Mouse (Mus musculus): ENCODE measurements around the gene Naa16. TPM values are rescaled to one million over a fixed set of nuclear protein-coding genes. Genes with fewer than 3 reads are reported as not detected.

Naa16 gene
- polyA plus RNA-seq, 1 experiment from 2014 or later: 40.7 TPM

- H3K9me3 ChIP-seq (ENCODE audit: control insufficient read depth, low read length): no peaks in the 10 kb centered on the region
- no peak for DNase-seq (ENCODE audit: low spot score)
- no peak for ATAC-seq (replicated peaks; ENCODE audit: low FRiP score, low TSS enrichment, low read depth)
- WGBS: 51% methylated on average over 4 of the region's 4 CpGs
- no peaks in the 10 kb centered on the region for H3K4me1 ChIP-seq (replicated peaks; ENCODE audit: control insufficient read depth, insufficient read depth, low read length)
- no peak overlapping the region for H3K27ac ChIP-seq (ENCODE audit: low read depth)
- H3K4me3 ChIP-seq (ENCODE audit: low read depth, low read length): no peak overlapping the region
- H3K36me3 ChIP-seq (ENCODE audit: control insufficient read depth, insufficient read depth, low read length): no peaks in the 10 kb centered on the region
- H3K27me3 ChIP-seq (replicated peaks; ENCODE audit: control insufficient read depth, insufficient read depth, low read length): no peaks in the 10 kb centered on the region
- H3K9ac ChIP-seq (ENCODE audit: low read length): no peak overlapping the region
- H3K4me2 ChIP-seq (ENCODE audit: low read length): no peak overlapping the region
Measured at GRCm38 (mm10) chr14:79308364-79308763, 82.2 kb downstream of the Naa16 start.

- WGBS: 71% methylated on average over 5 of the region's 5 CpGs
- H3K4me1 ChIP-seq (replicated peaks; ENCODE audit: control insufficient read depth, insufficient read depth, low read length): no peaks in the 10 kb centered on the region
- H3K4me2 ChIP-seq (ENCODE audit: low read length): no peak overlapping the region
- no peaks in the 10 kb centered on the region for H3K27me3 ChIP-seq (replicated peaks; ENCODE audit: control insufficient read depth, insufficient read depth, low read length)
- H3K27ac ChIP-seq (ENCODE audit: low read depth): no peak overlapping the region
- H3K9me3 ChIP-seq (ENCODE audit: control insufficient read depth, low read length): no peaks in the 10 kb centered on the region
- no peak for DNase-seq (ENCODE audit: low spot score)
- H3K36me3 ChIP-seq (ENCODE audit: control insufficient read depth, insufficient read depth, low read length): no peaks in the 10 kb centered on the region
- ATAC-seq (replicated peaks; ENCODE audit: low FRiP score, low TSS enrichment, low read depth): no peak
- H3K4me3 ChIP-seq (ENCODE audit: low read depth, low read length): no peak overlapping the region
- no peak overlapping the region for H3K9ac ChIP-seq (ENCODE audit: low read length)
Measured at GRCm38 (mm10) chr14:79307908-79308307, 82.7 kb downstream of the Naa16 start.

DNA sequence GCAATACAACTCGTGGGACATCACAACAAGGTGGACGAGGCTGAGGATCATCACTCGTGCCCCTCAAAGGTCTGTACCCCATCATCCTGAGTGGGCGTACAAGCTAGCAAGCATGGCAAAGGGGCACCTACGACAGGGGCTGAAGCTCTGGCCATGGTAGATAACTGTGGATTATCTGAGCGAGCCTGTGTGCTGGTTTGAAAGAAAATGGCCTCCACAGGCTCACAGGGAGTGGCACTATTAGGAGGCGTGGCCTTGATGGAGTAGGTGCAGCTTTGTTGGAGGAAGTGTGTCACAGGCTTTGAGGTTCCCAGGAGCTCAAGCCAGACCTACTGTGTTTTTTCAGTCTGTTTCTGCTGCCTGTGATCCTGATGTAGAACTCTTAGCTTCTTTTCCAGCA, 83.4 kb downstream of the Naa16 start:
- Histone ChIP-seq H3K27ac (ENCODE audit: low read depth) (no peak overlapping the region), H3K4me2 (ENCODE audit: low read length) (no peak overlapping the region), H3K4me3 (ENCODE audit: low read depth, low read length) (no peak overlapping the region), H3K4me1 (replicated peaks; ENCODE audit: control insufficient read depth, insufficient read depth, low read length) (no peaks in the 10 kb centered on the region), H3K9me3 (ENCODE audit: control insufficient read depth, low read length) (no peaks in the 10 kb centered on the region), H3K9ac (ENCODE audit: low read length) (no peak overlapping the region), H3K36me3 (ENCODE audit: control insufficient read depth, insufficient read depth, low read length) (no peaks in the 10 kb centered on the region), H3K27me3 (replicated peaks; ENCODE audit: control insufficient read depth, insufficient read depth, low read length) (no peaks in the 10 kb centered on the region)
- WGBS: 84% methylated on average over 7 of the region's 7 CpGs
- ATAC-seq (replicated peaks; ENCODE audit: low FRiP score, low TSS enrichment, low read depth) (no peak), DNase-seq (ENCODE audit: low spot score) (no peak)

DNA sequence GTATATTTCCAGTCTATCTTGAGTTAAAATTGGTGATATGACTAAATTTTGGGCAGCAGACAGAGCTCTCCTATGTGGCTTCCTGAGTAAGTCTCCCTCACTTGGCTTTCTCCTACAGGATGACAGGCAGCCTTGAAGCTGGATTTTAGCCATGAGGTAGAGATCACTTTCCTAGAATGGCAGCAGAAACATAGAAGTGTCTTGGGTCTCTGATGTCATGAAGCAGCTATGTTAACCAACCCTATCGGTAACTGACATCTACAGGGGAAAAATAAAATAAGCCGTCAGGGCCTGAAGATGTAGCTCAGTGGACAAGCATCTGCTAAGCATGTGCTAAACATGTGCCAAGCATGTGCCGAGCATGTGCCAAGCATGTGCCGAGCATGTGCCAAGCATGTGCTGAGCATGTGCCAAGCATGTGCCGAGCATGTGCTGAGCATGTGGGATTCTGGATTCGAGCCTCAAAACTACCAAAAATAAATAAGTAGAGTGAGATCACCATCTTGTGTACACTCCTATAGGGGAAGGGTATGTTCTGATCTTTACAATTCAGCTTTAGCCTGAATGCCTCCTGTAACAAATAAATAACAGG, 85.6 kb downstream of the Naa16 start:
- no peak for ATAC-seq (replicated peaks; ENCODE audit: low FRiP score, low TSS enrichment, low read depth)
- Histone ChIP-seq H3K4me1 (replicated peaks; ENCODE audit: control insufficient read depth, insufficient read depth, low read length) (no peaks in the 10 kb centered on the region), H3K36me3 (ENCODE audit: control insufficient read depth, insufficient read depth, low read length) (no peaks in the 10 kb centered on the region), H3K4me3 (ENCODE audit: low read depth, low read length) (no peak overlapping the region), H3K9ac (ENCODE audit: low read length) (no peak overlapping the region), H3K27ac (ENCODE audit: low read depth) (no peak overlapping the region), H3K27me3 (replicated peaks; ENCODE audit: control insufficient read depth, insufficient read depth, low read length) (no peaks in the 10 kb centered on the region), H3K4me2 (ENCODE audit: low read length) (no peak overlapping the region), H3K9me3 (ENCODE audit: control insufficient read depth, low read length) (no peaks in the 10 kb centered on the region)
- WGBS: 87% methylated on average over 6 of the region's 6 CpGs
- DNase-seq (ENCODE audit: low spot score): no peak

DNA sequence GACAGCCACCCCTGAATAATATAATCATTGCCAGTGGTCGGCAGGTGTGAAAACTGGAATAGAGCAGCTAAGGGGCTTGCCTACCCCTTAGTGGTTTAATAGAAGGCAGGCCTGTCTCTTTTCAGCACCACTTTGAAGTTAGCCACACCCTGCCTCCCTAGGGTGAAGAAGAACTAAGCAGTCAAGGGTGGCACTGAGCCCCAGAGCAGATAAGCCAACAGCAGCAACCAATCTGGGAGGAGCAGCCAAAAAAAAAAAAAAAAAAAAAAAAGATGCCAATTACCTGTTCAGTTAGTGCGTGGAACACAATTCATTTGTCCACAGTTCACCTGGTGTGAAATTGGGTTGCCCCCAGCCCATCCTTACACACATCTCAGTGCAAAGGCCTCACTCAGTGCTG, 87.4 kb downstream of the Naa16 start:
- Histone ChIP-seq H3K27ac (ENCODE audit: low read depth) (no peak overlapping the region), H3K9me3 (ENCODE audit: control insufficient read depth, low read length) (no peaks in the 10 kb centered on the region), H3K36me3 (ENCODE audit: control insufficient read depth, insufficient read depth, low read length) (no peaks in the 10 kb centered on the region), H3K4me3 (ENCODE audit: low read depth, low read length) (no peak overlapping the region), H3K9ac (ENCODE audit: low read length) (no peak overlapping the region), H3K4me2 (ENCODE audit: low read length) (no peak overlapping the region), H3K27me3 (replicated peaks; ENCODE audit: control insufficient read depth, insufficient read depth, low read length) (no peaks in the 10 kb centered on the region), H3K4me1 (replicated peaks; ENCODE audit: control insufficient read depth, insufficient read depth, low read length) (no peaks in the 10 kb centered on the region; the same call in 1 of the 2 replicates)
- ATAC-seq (replicated peaks; ENCODE audit: low FRiP score, low TSS enrichment, low read depth) (no peak), DNase-seq (ENCODE audit: low spot score) (no peak)
- WGBS: 80% methylated on average over 2 of the region's 2 CpGs

- ATAC-seq (replicated peaks; ENCODE audit: low FRiP score, low TSS enrichment, low read depth): peak; percentile 96
- Histone ChIP-seq H3K36me3 (ENCODE audit: control insufficient read depth, insufficient read depth, low read length) (no peaks in the 10 kb centered on the region), H3K9ac (ENCODE audit: low read length) (peak within 1 kb of the TSS; percentile 49), H3K9me3 (ENCODE audit: control insufficient read depth, low read length) (no peaks in the 10 kb centered on the region), H3K4me1 (replicated peaks; ENCODE audit: control insufficient read depth, insufficient read depth, low read length) (no peaks in the 10 kb centered on the region; the same call in 1 of the 2 replicates), H3K27ac (ENCODE audit: low read depth) (no peak within 1 kb of the TSS), H3K27me3 (replicated peaks; ENCODE audit: control insufficient read depth, insufficient read depth, low read length) (no peaks in the 10 kb centered on the region), H3K4me2 (ENCODE audit: low read length) (peak within 1 kb of the TSS; percentile 87), H3K4me3 (ENCODE audit: low read depth, low read length) (peak within 1 kb of the TSS; percentile 50)
- WGBS: under 1% methylated on average over 32 of the region's 34 CpGs
- DNase-seq (ENCODE audit: low spot score): peak; percentile 96
Measured at GRCm38 (mm10) chr14:79301466-79301875, 89.1 kb downstream of the Naa16 start, which contains the start of gene Rgcc. Gene Rgcc (minus strand): TSS chr14:79301645.

DNA sequence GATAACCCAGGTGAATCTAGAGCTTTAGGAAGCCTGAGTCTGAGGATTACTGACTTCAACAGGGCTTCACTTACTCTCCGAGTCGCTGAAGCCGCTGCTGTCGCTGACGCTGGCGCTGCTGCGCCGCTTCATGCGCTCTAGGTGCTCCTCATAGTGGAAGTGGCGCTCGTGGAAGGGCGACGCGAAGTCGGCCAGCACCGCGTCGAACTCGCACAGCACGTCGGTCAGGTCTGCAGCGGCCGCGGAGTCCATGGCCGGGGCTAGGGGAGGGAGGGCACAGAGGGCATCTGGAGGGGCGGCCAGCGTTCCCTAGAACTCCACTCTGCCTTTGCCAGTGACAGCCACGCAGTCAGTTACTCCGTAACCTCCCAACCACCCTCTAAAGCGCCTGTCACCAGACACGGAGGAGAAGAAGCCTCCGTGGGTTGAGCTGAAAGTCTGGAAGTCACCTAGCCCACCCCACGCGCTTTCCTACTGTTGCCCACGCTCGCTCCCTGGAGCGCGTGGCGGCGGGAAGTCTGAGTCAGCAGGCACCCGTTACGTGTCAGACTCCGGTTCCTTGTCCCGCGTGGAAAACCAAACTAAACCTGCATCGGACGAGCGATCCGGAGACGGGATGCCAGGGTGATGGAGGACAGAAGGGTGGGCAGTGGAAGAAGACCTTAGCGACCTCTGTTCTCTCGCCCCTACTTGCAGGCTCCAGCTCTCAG, 89.8 kb downstream of the Naa16 start:
- H3K4me3 ChIP-seq (ENCODE audit: low read depth, low read length): peak overlapping the region; percentile 50
- peak overlapping the region; percentile 87 for H3K4me2 ChIP-seq (ENCODE audit: low read length)
- DNase-seq (ENCODE audit: low spot score) (peak; percentile 72), ATAC-seq (replicated peaks; ENCODE audit: low FRiP score, low TSS enrichment, low read depth) (peak; percentile 24)
- under 1% methylated on average over 52 of the region's 52 CpGs for WGBS
- H3K36me3 ChIP-seq (ENCODE audit: control insufficient read depth, insufficient read depth, low read length): no peaks in the 10 kb centered on the region
- no peaks in the 10 kb centered on the region for H3K27me3 ChIP-seq (replicated peaks; ENCODE audit: control insufficient read depth, insufficient read depth, low read length)
- no peaks in the 10 kb centered on the region for H3K9me3 ChIP-seq (ENCODE audit: control insufficient read depth, low read length)
- H3K27ac ChIP-seq (ENCODE audit: low read depth): no peak overlapping the region
- H3K4me1 ChIP-seq (replicated peaks; ENCODE audit: control insufficient read depth, insufficient read depth, low read length): no peaks in the 10 kb centered on the region; the same call in 1 of the 2 replicates
- H3K9ac ChIP-seq (ENCODE audit: low read length): peak overlapping the region; percentile 49

GRCm38 (mm10) chr14:79299796-79300195, 90.8 kb downstream of the Naa16 start:
- no peak for ATAC-seq (replicated peaks; ENCODE audit: low FRiP score, low TSS enrichment, low read depth)
- no peaks in the 10 kb centered on the region; the same call in 1 of the 2 replicates for H3K4me1 ChIP-seq (replicated peaks; ENCODE audit: control insufficient read depth, insufficient read depth, low read length)
- H3K27me3 ChIP-seq (replicated peaks; ENCODE audit: control insufficient read depth, insufficient read depth, low read length): no peaks in the 10 kb centered on the region
- no peak overlapping the region for H3K9ac ChIP-seq (ENCODE audit: low read length)
- DNase-seq (ENCODE audit: low spot score): no peak
- no peaks in the 10 kb centered on the region for H3K9me3 ChIP-seq (ENCODE audit: control insufficient read depth, low read length)
- WGBS: 40% methylated on average over 6 of the region's 6 CpGs
- H3K27ac ChIP-seq (ENCODE audit: low read depth): no peak overlapping the region
- no peaks in the 10 kb centered on the region for H3K36me3 ChIP-seq (ENCODE audit: control insufficient read depth, insufficient read depth, low read length)
- peak overlapping the region; percentile 87 for H3K4me2 ChIP-seq (ENCODE audit: low read length)
- peak overlapping the region; percentile 50; the same call in 1 of the 2 replicates for H3K4me3 ChIP-seq (ENCODE audit: low read depth, low read length)

Measured in intestine, embryonic 14.5 days (tissue).